Mouse (Mus musculus) heart, embryonic 16.5 days (tissue): ENCODE measurements around the gene Adgrl3. TPM values are rescaled to one million over a fixed set of nuclear protein-coding genes. Genes with fewer than 3 reads are reported as not detected.

Source experiments
- ATAC-seq: fragments of 200-750 bp; cut with Nextera tagmentation; replicated peaks from 2 replicates; pipeline ENCODE4 v1.8.0; 2017; ENCODE audit warnings: moderate number of reproducible peaks; ENCODE audit not compliant: insufficient read depth, low FRiP score; ENCODE audit errors: extremely low read depth
- H3K27ac ChIP-seq: fragments of 300-500 bp; sonication (generic); 2 replicates; pipeline ENCODE4 v1.5.1; 2014; ENCODE audit warnings: mild to moderate bottlenecking, low read length, control low read depth, moderate library complexity
- H3K27me3 ChIP-seq: fragments of 300-500 bp; sonication (generic); 2 replicates; pipeline ENCODE4 v1.6.1; 2014; ENCODE audit warnings: low read length, mixed read lengths; ENCODE audit not compliant: control insufficient read depth, insufficient read depth
- H3K36me3 ChIP-seq: fragments of 300-500 bp; sonication (generic); 2 replicates; pipeline ENCODE4 v1.6.1; 2014; ENCODE audit not compliant: control insufficient read depth, insufficient read depth
- H3K4me1 ChIP-seq: fragments of 300-500 bp; sonication (generic); 2 replicates; pipeline ENCODE4 v1.6.1; 2014; ENCODE audit warnings: low read length, mixed read lengths; ENCODE audit not compliant: control insufficient read depth, insufficient read depth
- H3K4me2 ChIP-seq: fragments of 300-500 bp; sonication (generic); 2 replicates; pipeline ENCODE4 v1.6.1; 2014; ENCODE audit warnings: low read depth, mild to moderate bottlenecking, control low read depth, low read length
- H3K4me3 ChIP-seq: fragments of 300-500 bp; sonication (generic); 2 replicates; pipeline ENCODE4 v1.5.1; 2014; ENCODE audit warnings: mild to moderate bottlenecking, control low read depth, low read length
- H3K9ac ChIP-seq: fragments of 300-500 bp; sonication (generic); 2 replicates; pipeline ENCODE4 v1.6.1; 2014; ENCODE audit warnings: low read length, control low read depth
- H3K9me3 ChIP-seq: fragments of 300-500 bp; sonication (generic); replicated peaks from 2 replicates; pipeline ENCODE4 v1.6.1; 2016; ENCODE audit warnings: low read length; ENCODE audit not compliant: control insufficient read depth
- WGBS: fragments of 180-500 bp; shearing (Covaris S2); extraction: QIAGEN DNeasy Blood & Tissue Kit; methylation state at CpG from one replicate; pipeline ENCODE4 v1.1.7; 2014; 5-methylcytosine and 5-hydroxymethylcytosine counted together
- polyA plus RNA-seq: library from polyadenylated mRNA; unstranded; fragments of >200 nt; fragmentation: Nextera tagmentation; extraction: Ambion mirVana; gene quantifications from 2 replicates; pipeline ENCODE4 v1.2.1, GENCODE M21; 2015

Gene Adgrl3
- polyA plus RNA-seq, 1 experiment from 2014 or later, result 3.6 TPM

GRCm38 (mm10) chr5:81248724-81249123, 228.8 kb downstream of the Adgrl3 start:
- no peaks in the 10 kb centered on the region for H3K27me3 ChIP-seq
- no peaks in the 10 kb centered on the region for H3K36me3 ChIP-seq
- H3K9ac ChIP-seq, result no peak overlapping the region
- whole genome bisulfite sequencing, result 69% methylated on average over 5 of the region's 5 CpGs
- no peak for ATAC-seq
- no peaks in the 10 kb centered on the region for H3K9me3 ChIP-seq
- no peaks in the 10 kb centered on the region for H3K4me1 ChIP-seq
- no peak overlapping the region for H3K4me2 ChIP-seq
- H3K27ac ChIP-seq, result no peak overlapping the region
- no peak overlapping the region for H3K4me3 ChIP-seq

- no peak overlapping the region for H3K27ac ChIP-seq
- 79% methylated on average over 3 of the region's 3 CpGs for WGBS
- ATAC-seq, result no peak
- H3K36me3 ChIP-seq, result no peaks in the 10 kb centered on the region
- no peaks in the 10 kb centered on the region for H3K9me3 ChIP-seq
- no peaks in the 10 kb centered on the region for H3K27me3 ChIP-seq
- no peak overlapping the region for H3K4me3 ChIP-seq
- no peak overlapping the region for H3K4me2 ChIP-seq
- no peak overlapping the region for H3K9ac ChIP-seq
- H3K4me1 ChIP-seq, result no peaks in the 10 kb centered on the region
Measured at GRCm38 (mm10) chr5:81256091-81256490, 236.2 kb downstream of the Adgrl3 start.

GRCm38 (mm10) chr5:81269689-81270088, 249.8 kb downstream of the Adgrl3 start:
- Histone ChIP-seq H3K9me3 (no peaks in the 10 kb centered on the region), H3K27me3 (no peaks in the 10 kb centered on the region), H3K9ac (no peak overlapping the region), H3K36me3 (no peaks in the 10 kb centered on the region), H3K27ac (no peak overlapping the region), H3K4me3 (no peak overlapping the region), H3K4me2 (no peak overlapping the region), H3K4me1 (no peaks in the 10 kb centered on the region)
- no peak for ATAC-seq
- 52% methylated on average over 3 of the region's 3 CpGs for WGBS

GRCm38 (mm10) chr5:81275346-81276047, 255.6 kb downstream of the Adgrl3 start:
- no peak overlapping the region for H3K4me2 ChIP-seq
- 63% methylated on average over 6 of the region's 6 CpGs for WGBS

DNA sequence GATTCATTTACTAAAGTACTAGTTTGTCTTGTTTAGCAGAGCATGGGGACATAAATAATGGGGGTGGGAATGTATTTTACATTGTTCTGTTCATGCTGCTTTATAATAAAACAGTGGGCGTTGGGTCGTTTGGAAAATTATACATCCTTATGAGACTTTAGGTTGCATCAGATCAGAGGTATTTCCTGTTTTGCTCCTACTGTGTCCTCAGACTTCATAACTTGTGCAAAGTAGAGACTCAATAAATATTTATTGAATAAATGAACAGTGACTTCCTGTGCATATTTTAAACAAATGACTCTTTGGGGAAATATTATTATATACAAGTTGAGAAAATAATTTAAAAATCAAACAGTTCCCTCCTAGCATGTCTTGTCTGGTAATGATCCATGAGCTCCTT, 259.3 kb downstream of the Adgrl3 start:
- H3K4me2 ChIP-seq, result no peak overlapping the region
- no peak overlapping the region for H3K27ac ChIP-seq
- no peaks in the 10 kb centered on the region for H3K27me3 ChIP-seq
- 64% methylated on average over 2 of the region's 2 CpGs for WGBS
- H3K4me1 ChIP-seq, result no peaks in the 10 kb centered on the region
- no peak overlapping the region for H3K9ac ChIP-seq
- H3K9me3 ChIP-seq, result no peaks in the 10 kb centered on the region
- no peak overlapping the region for H3K4me3 ChIP-seq
- no peaks in the 10 kb centered on the region for H3K36me3 ChIP-seq
- ATAC-seq, result no peak

More at GRCm38 (mm10) chr5:81275346-81276047, 255.6 kb downstream of the Adgrl3 start:
- H3K9ac ChIP-seq, result no peak overlapping the region
- H3K4me1 ChIP-seq, result no peaks in the 10 kb centered on the region
- no peaks in the 10 kb centered on the region for H3K36me3 ChIP-seq
- ATAC-seq, result no peak
- no peaks in the 10 kb centered on the region for H3K9me3 ChIP-seq
- no peaks in the 10 kb centered on the region for H3K27me3 ChIP-seq
- no peak overlapping the region for H3K4me3 ChIP-seq
- H3K27ac ChIP-seq, result no peak overlapping the region

DNA sequence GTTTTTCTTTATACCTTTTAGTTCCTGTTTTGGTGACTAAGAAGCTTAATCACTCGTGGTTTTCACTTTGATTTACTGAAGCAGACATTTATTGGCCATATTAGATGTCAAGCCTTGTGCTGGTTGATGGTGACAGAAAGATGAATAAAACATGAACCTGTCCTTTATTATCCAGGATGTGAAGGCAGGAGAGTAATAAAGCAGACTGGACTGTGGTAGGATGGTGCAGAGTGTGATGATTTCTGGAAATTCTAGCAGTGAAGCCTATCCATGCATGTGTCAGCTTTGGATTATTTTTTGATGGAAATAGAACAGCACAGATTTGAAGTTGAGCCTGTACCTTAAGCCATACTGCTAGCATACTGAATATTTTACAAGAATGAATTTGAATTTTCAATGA, 265.7 kb downstream of the Adgrl3 start:
- H3K4me1 ChIP-seq, result no peaks in the 10 kb centered on the region
- no peaks in the 10 kb centered on the region for H3K9me3 ChIP-seq
- no peak overlapping the region for H3K4me3 ChIP-seq
- H3K36me3 ChIP-seq, result no peaks in the 10 kb centered on the region
- no peak overlapping the region for H3K4me2 ChIP-seq
- no peak for ATAC-seq
- WGBS, result 54% methylated on average over 1 of the region's 1 CpGs
- H3K9ac ChIP-seq, result no peak overlapping the region
- H3K27ac ChIP-seq, result no peak overlapping the region
- H3K27me3 ChIP-seq, result no peaks in the 10 kb centered on the region

- Histone ChIP-seq H3K27me3 (no peaks in the 10 kb centered on the region), H3K27ac (no peak overlapping the region), H3K4me3 (no peak overlapping the region), H3K4me2 (no peak overlapping the region), H3K36me3 (no peaks in the 10 kb centered on the region), H3K9me3 (no peaks in the 10 kb centered on the region), H3K4me1 (no peaks in the 10 kb centered on the region), H3K9ac (no peak overlapping the region)
- no peak for ATAC-seq
Measured at GRCm38 (mm10) chr5:81301874-81302273, 281.9 kb downstream of the Adgrl3 start.

GRCm38 (mm10) chr5:81317406-81318112, 297.6 kb downstream of the Adgrl3 start:
- H3K9ac ChIP-seq, result no peak overlapping the region
- no peaks in the 10 kb centered on the region for H3K9me3 ChIP-seq
- no peaks in the 10 kb centered on the region for H3K4me1 ChIP-seq
- ATAC-seq, result no peak
- 91% methylated on average over 3 of the region's 3 CpGs for WGBS
- no peaks in the 10 kb centered on the region for H3K27me3 ChIP-seq
- H3K27ac ChIP-seq, result no peak overlapping the region
- no peak overlapping the region for H3K4me3 ChIP-seq
- H3K36me3 ChIP-seq, result no peaks in the 10 kb centered on the region
- H3K4me2 ChIP-seq, result no peak overlapping the region

DNA sequence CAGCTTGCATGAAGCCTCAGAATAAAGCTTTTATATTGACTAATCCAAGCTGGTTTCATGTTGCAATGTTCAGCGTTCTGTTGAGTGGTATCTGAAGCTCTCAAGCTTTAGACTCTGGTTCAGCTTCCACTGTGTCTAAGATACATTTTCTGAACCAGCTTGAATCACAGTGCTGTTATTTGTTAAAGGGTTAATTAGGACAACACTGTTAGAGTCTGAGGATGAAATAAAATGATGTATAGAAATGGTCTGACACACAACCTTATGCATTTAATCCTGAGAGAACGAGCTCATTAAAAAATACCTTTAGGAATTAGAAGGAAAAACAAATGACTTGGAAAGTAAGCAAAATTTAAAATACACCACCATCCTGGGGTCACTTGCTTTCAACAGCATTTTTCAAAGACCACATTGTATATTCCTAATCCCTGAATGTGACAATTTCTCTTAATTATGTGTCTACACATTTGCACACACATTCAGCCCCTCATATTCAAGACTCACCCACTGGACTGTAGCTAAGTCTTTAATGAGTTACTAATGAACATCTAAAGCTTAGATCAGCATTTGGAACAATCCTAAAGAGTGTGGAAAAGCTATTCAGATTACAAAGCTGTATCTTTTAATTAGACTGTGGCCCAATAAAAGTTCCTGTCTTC, 301.5 kb downstream of the Adgrl3 start:
- Histone ChIP-seq H3K9ac (no peak overlapping the region), H3K36me3 (no peaks in the 10 kb centered on the region), H3K4me2 (no peak overlapping the region), H3K4me3 (no peak overlapping the region), H3K9me3 (no peaks in the 10 kb centered on the region), H3K27ac (no peak overlapping the region), H3K27me3 (no peaks in the 10 kb centered on the region), H3K4me1 (no peaks in the 10 kb centered on the region)
- ATAC-seq, result no peak
- WGBS, result 86% methylated on average over 2 of the region's 2 CpGs
